Comparison of ENCODE assay signal across 10 mouse cellular contexts in the genomic region with DNA sequence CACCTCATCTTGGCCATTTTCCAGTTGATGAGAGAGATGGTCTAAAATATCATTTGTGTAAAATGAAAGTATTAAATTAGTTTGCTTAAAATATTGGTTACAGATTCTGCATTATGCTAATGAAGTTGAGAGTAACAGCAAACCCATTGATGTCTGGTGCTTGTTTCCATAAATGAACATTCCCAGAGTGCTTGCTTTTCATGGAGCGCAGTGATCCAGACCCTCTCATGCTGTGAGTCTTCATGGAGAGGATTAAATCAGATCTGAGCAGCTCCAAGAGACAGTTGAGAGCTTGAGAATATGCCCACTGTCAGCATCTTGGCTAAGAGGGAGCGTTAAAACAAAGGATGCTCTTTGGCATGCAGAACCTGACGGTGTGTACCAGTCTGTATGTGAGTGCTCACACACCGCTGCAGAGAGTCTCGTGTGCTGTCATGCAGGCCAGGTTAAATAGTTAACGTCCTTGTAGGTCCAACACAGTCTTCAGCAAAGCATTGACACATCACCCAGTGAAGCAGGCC. TPM values are rescaled to one million over a fixed set of nuclear protein-coding genes. Genes with fewer than 3 reads are reported as not detected.
A peak's percentile ranks its signal among the peaks of the same experiment; 100 is the strongest.
DNase-seq lines count a peak whose midpoint lies in the region; ATAC-seq and TF ChIP-seq lines count a peak whose summit lies in the region.
"Had no signal": no experiment of that assay in that cellular context is flagged by ENCODE, and none has a peak within 500 bp of the region (broad histone marks: within the 10 kb centered on the region; RNA-seq: fewer than 3 reads in every experiment).

No protein-coding gene starts in this region.

- H3K27ac ChIP-seq in hindbrain, embryonic 10.5 days = 0 out of 2 replicates have a peak overlapping the region, but pooled peaks have one; percentile 18
- H3K27ac ChIP-seq in hindbrain, embryonic 11.5 days (ENCODE audit: low read depth, low read length) = no peak overlapping the region
- H3K27ac ChIP-seq in bone marrow macrophage, adult 2 months (ENCODE audit: insufficient read depth, low read depth, low read length) = peak overlapping the region; percentile 9
- peak overlapping the region; percentile 72 for H3K27ac ChIP-seq in embryonic facial prominence, embryonic 13.5 days
- H3K27ac ChIP-seq in macrophage = peak overlapping the region; percentile 53

- TF ChIP-seq POLR2A in bone marrow macrophage, adult 2 months (IDR thresholded peaks at IDR 0.05; ENCODE audit: borderline replicate concordance, low read depth, low read length) = no peak

- no peak for DNase-seq in hindbrain, embryonic 10.5 days (ENCODE audit: low spot score)
- no peak for DNase-seq in hindbrain, embryonic 11.5 days (ENCODE audit: low spot score)
- DNase-seq in thymus, postnatal 25 days = no peak
- DNase-seq in adrenal gland, postnatal 36 days = no peak
- no peak for DNase-seq in frontal cortex, postnatal 36 days (ENCODE audit: low spot score in 2 of 2)
- DNase-seq: gastrocnemius, postnatal 36 days; lung, adult 2 months had no signal

- no peak for TF ChIP-seq CTCF in bone marrow macrophage, adult 2 months (IDR thresholded peaks at IDR 0.05; ENCODE audit: low read depth, low read length)

- H3K27me3 ChIP-seq in hindbrain, embryonic 10.5 days (ENCODE audit: insufficient read depth, poor library complexity, severe bottlenecking) = no peaks in the 10 kb centered on the region
- no peaks in the 10 kb centered on the region for H3K27me3 ChIP-seq in hindbrain, embryonic 11.5 days (ENCODE audit: control insufficient read depth, insufficient read depth, low read length)
- no peaks in the 10 kb centered on the region for H3K27me3 ChIP-seq in embryonic facial prominence, embryonic 13.5 days

- H3K36me3 ChIP-seq in hindbrain, embryonic 10.5 days = 0 out of 2 replicates have a peak, but pooled peaks cover under 1% of the 10 kb centered on the region
- no peaks in the 10 kb centered on the region for H3K36me3 ChIP-seq in hindbrain, embryonic 11.5 days (ENCODE audit: control insufficient read depth, insufficient read depth, low read length)
- H3K36me3 ChIP-seq in embryonic facial prominence, embryonic 13.5 days = no peaks in the 10 kb centered on the region
- H3K36me3 ChIP-seq in macrophage (ENCODE audit: inconsistent target) = no peaks in the 10 kb centered on the region

- H3K9me3 ChIP-seq in hindbrain, embryonic 10.5 days = no peaks in the 10 kb centered on the region
- H3K9me3 ChIP-seq in hindbrain, embryonic 11.5 days (ENCODE audit: control insufficient read depth, low read length) = no peaks in the 10 kb centered on the region
- H3K9me3 ChIP-seq in embryonic facial prominence, embryonic 13.5 days = no peaks in the 10 kb centered on the region

- 81% methylated on average over 6 of the region's 6 CpGs for WGBS in hindbrain, embryonic 10.5 days
- WGBS in hindbrain, embryonic 11.5 days = 73% methylated on average over 6 of the region's 6 CpGs
- WGBS in embryonic facial prominence, embryonic 13.5 days = 69% methylated on average over 6 of the region's 6 CpGs
- WGBS in macrophage (ENCODE audit: missing documents) = 94% methylated on average over 6 of the region's 6 CpGs

- H3K4me2 ChIP-seq in hindbrain, embryonic 11.5 days (replicated peaks; ENCODE audit: low read depth, low read length) = no peak overlapping the region
- H3K4me2 ChIP-seq in embryonic facial prominence, embryonic 13.5 days = no peak overlapping the region

- H3K4me1 ChIP-seq in hindbrain, embryonic 10.5 days (replicated peaks) = peaks cover 31% of the 10 kb centered on the region
- no peaks in the 10 kb centered on the region for H3K4me1 ChIP-seq in hindbrain, embryonic 11.5 days (replicated peaks; ENCODE audit: control insufficient read depth, insufficient read depth, low read length)
- peaks cover 50% of the 10 kb centered on the region for H3K4me1 ChIP-seq in bone marrow macrophage, adult 2 months (ENCODE audit: control insufficient read depth, insufficient read depth, low read length)
- H3K4me1 ChIP-seq in embryonic facial prominence, embryonic 13.5 days = peaks cover 38% of the 10 kb centered on the region

- no peak overlapping the region for H3K9ac ChIP-seq in hindbrain, embryonic 11.5 days (ENCODE audit: low read depth, low read length)
- no peak overlapping the region for H3K9ac ChIP-seq in embryonic facial prominence, embryonic 13.5 days

- peaks cover 89% of the 10 kb centered on the region for H3K79me2 ChIP-seq in macrophage (ENCODE audit: inconsistent target)

- no peak for ATAC-seq in hindbrain, embryonic 11.5 days (ENCODE audit: low FRiP score)
- no peak for ATAC-seq in embryonic facial prominence, embryonic 13.5 days (ENCODE audit: insufficient number of reproducible peaks, insufficient read depth, low FRiP score, low TSS enrichment, low read depth)

- H3K4me3 ChIP-seq in hindbrain, embryonic 10.5 days = no peak overlapping the region
- H3K4me3 ChIP-seq in hindbrain, embryonic 11.5 days (ENCODE audit: low read depth, low read length) = no peak overlapping the region
- no peak overlapping the region for H3K4me3 ChIP-seq in bone marrow macrophage, adult 2 months (ENCODE audit: insufficient read depth, low read length)
- no peak overlapping the region for H3K4me3 ChIP-seq in embryonic facial prominence, embryonic 13.5 days
- no peak overlapping the region for H3K4me3 ChIP-seq in macrophage (ENCODE audit: inconsistent target)

RNA-seq across cellular contexts. Expression of gene Dip2b, which starts 43.1 kb away (rescaled TPM):
- polyA plus RNA-seq in hindbrain, embryonic 10.5 days (2016; fragmentation: Nextera tagmentation; extraction: Ambion mirVana) = 17.6 and 18.9 TPM in 2 replicates
- 24.1 and 29.6 TPM in 2 replicates for polyA plus RNA-seq in hindbrain, embryonic 11.5 days (2014; fragmentation: Nextera tagmentation; extraction: Ambion mirVana)
- 26.2 and 33.0 TPM in 2 replicates for polyA plus RNA-seq in bone marrow macrophage, adult 2 months (2012; ENCODE audit: insufficient read depth, insufficient read length, missing spikeins)
- 13.0 and 13.1 TPM in 2 replicates for polyA plus RNA-seq in embryonic facial prominence, embryonic 13.5 days (2015; fragmentation: Nextera tagmentation; extraction: Ambion mirVana)
- 100 to 1,000 TPM in 20 of 26 experiments, 10 to 100 TPM in 6; 51.9 to 259 (median 130) TPM for total RNA-seq in macrophage (2018; cell fraction: chromatin; rRNA removed)
- total RNA-seq in macrophage (2018; cell fraction: cytosol; rRNA removed) = 10 to 100 TPM; 27.3 to 70.0 (median 49.2) TPM
- 100 to 1,000 TPM in 8 of 26 experiments, 10 to 100 TPM in 18; 41.0 to 144 (median 73.0) TPM for total RNA-seq in macrophage (2018; cell fraction: nucleus; rRNA removed)
- polyA plus RNA-seq in macrophage (2018) = 17.8 to 25.7 TPM (median 22.8 TPM) in 3 replicates
- 10 to 100 TPM; 15.7 to 17.6 TPM for total RNA-seq in adrenal gland, postnatal 36 days (2021)
